Mouse (Mus musculus) thymus, adult 18-20 months (tissue): ENCODE results near the gene Gja5.

ENCODE experiments used
- DNase-seq, 2 experiments: peaks; one replicate each; pipeline ENCODE4 v3.0.0; 2022; ENCODE audit warnings: mixed read lengths in 2 of 2

Gja5 gene

GRCm38 (mm10) chr3:96937606-96938005 is 33.1 kb downstream of the Gja5 start:
- no peak for DNase-seq

GRCm38 (mm10) chr3:96938738-96939137 is 34.2 kb downstream of the Gja5 start:
- peak; percentile 53 to 60 for DNase-seq

- no peak for DNase-seq
These were observed 38.2 kb downstream of the Gja5 start for GRCm38 (mm10) chr3:96942706-96943105.

- DNase-seq, result no peak
These were observed 49.2 kb downstream of the Gja5 start for GRCm38 (mm10) chr3:96953489-96954233.

GRCm38 (mm10) chr3:96960597-96960996 is 56.1 kb downstream of the Gja5 start:
- no peak for DNase-seq

GRCm38 (mm10) chr3:96963088-96964034 is 58.9 kb downstream of the Gja5 start:
- DNase-seq, result no peak

GRCm38 (mm10) chr3:96970986-96971385 is 66.5 kb downstream of the Gja5 start:
- no peak for DNase-seq

- no peak for DNase-seq
These were observed 70.0 kb downstream of the Gja5 start for GRCm38 (mm10) chr3:96974467-96974866.

- DNase-seq, result no peak
These were observed 71.1 kb downstream of the Gja5 start for GRCm38 (mm10) chr3:96975628-96976027.

GRCm38 (mm10) chr3:96977507-96977906 is 73.0 kb downstream of the Gja5 start:
- DNase-seq, result no peak

GRCm38 (mm10) chr3:96978469-96978868 is 74.0 kb downstream of the Gja5 start:
- no peak for DNase-seq

GRCm38 (mm10) chr3:96979020-96979419 is 74.5 kb downstream of the Gja5 start:
- DNase-seq, result no peak

GRCm38 (mm10) chr3:96981833-96982232 is 77.3 kb downstream of the Gja5 start:
- no peak for DNase-seq

GRCm38 (mm10) chr3:96982666-96983065 is 78.2 kb downstream of the Gja5 start:
- no peak for DNase-seq

GRCm38 (mm10) chr3:96992526-96992925 is 88.0 kb downstream of the Gja5 start:
- no peak for DNase-seq

- no peak for DNase-seq
These were observed 93.3 kb downstream of the Gja5 start for GRCm38 (mm10) chr3:96997770-96998169.

GRCm38 (mm10) chr3:97003111-97003510 is 98.6 kb downstream of the Gja5 start:
- DNase-seq, result no peak

- no peak for DNase-seq
These were observed 100.0 kb downstream of the Gja5 start for GRCm38 (mm10) chr3:97004509-97004908.

GRCm38 (mm10) chr3:97007010-97007448 is 102.5 kb downstream of the Gja5 start:
- DNase-seq, result no peak

- no peak for DNase-seq
These were observed 120.7 kb downstream of the Gja5 start for GRCm38 (mm10) chr3:97025226-97025625.

GRCm38 (mm10) chr3:97032053-97032496 is 127.6 kb downstream of the Gja5 start:
- DNase-seq, result no peak

GRCm38 (mm10) chr3:97035558-97035957 is 131.1 kb downstream of the Gja5 start:
- no peak for DNase-seq

GRCm38 (mm10) chr3:97037119-97037518 is 132.6 kb downstream of the Gja5 start:
- DNase-seq, result no peak

- DNase-seq, result no peak
These were observed 135.2 kb downstream of the Gja5 start for GRCm38 (mm10) chr3:97039721-97040120.
